Mouse (Mus musculus) hindbrain, embryonic 16.5 days (tissue): ENCODE data around the gene Pdcd6. TPM values are rescaled to one million over a fixed set of nuclear protein-coding genes. Genes with fewer than 3 reads are reported as not detected.

ENCODE experiments used
- ATAC-seq: fragments of 200-750 bp; cut with Nextera tagmentation; 2 replicates; pipeline ENCODE4 v1.8.0; 2017; ENCODE audit warnings: moderate TSS enrichment, moderate library complexity
- H3K27ac ChIP-seq: fragments of 300-500 bp; sonication (generic); 2 replicates; pipeline ENCODE4 v1.5.1; 2014; ENCODE audit warnings: low read depth, mild to moderate bottlenecking, control low read depth, low read length, moderate library complexity
- H3K27me3 ChIP-seq: fragments of 300-500 bp; sonication (generic); replicated peaks from 2 replicates; pipeline ENCODE4 v1.6.1; 2014; ENCODE audit warnings: low read length; ENCODE audit not compliant: control insufficient read depth, insufficient read depth
- H3K36me3 ChIP-seq: fragments of 300-500 bp; sonication (generic); 2 replicates; pipeline ENCODE4 v1.6.1; 2014; ENCODE audit warnings: mild to moderate bottlenecking, low read length, moderate library complexity, mixed read lengths; ENCODE audit not compliant: control insufficient read depth, insufficient read depth
- H3K4me1 ChIP-seq: fragments of 300-500 bp; sonication (generic); 2 replicates; pipeline ENCODE4 v1.6.1; 2014; ENCODE audit warnings: low read depth, low read length; ENCODE audit not compliant: control insufficient read depth, insufficient read depth
- H3K4me2 ChIP-seq: fragments of 300-500 bp; sonication (generic); 2 replicates; pipeline ENCODE4 v1.6.1; 2014; ENCODE audit warnings: mild to moderate bottlenecking, low read length, control low read depth, moderate library complexity
- H3K4me3 ChIP-seq: fragments of 300-500 bp; sonication (generic); 2 replicates; pipeline ENCODE4 v1.5.1; 2014; ENCODE audit warnings: mild to moderate bottlenecking, low read length, control low read depth, moderate library complexity
- H3K9ac ChIP-seq: fragments of 300-500 bp; sonication (generic); 2 replicates; pipeline ENCODE4 v1.6.1; 2014; ENCODE audit warnings: low read depth, mild to moderate bottlenecking, control low read depth, low read length, moderate library complexity
- H3K9me3 ChIP-seq: fragments of 300-500 bp; sonication (generic); 2 replicates; pipeline ENCODE4 v1.6.1; 2014; ENCODE audit warnings: mild to moderate bottlenecking, low read length, moderate library complexity; ENCODE audit not compliant: control insufficient read depth
- WGBS: fragments of 180-500 bp; shearing (Covaris S2); extraction: QIAGEN DNeasy Blood & Tissue Kit; methylation state at CpG from one replicate; pipeline ENCODE4 v1.1.7; 2014; 5-methylcytosine and 5-hydroxymethylcytosine counted together
- polyA plus RNA-seq: library from polyadenylated mRNA; unstranded; fragments of >200 nt; fragmentation: Nextera tagmentation; extraction: Ambion mirVana; gene quantifications from 2 replicates; pipeline ENCODE4 v1.2.1, GENCODE M21; 2015

The Pdcd6 gene
- polyA plus RNA-seq, 1 experiment from 2014 or later: 126 TPM

GRCm38 (mm10) chr13:74296376-74296775 lies 21.0 kb downstream of the Pdcd6 start:
- no peak overlapping the region for H3K27ac ChIP-seq
- no peak overlapping the region for H3K4me3 ChIP-seq
- no peak overlapping the region for H3K9ac ChIP-seq
- 84% methylated on average over 7 of the region's 7 CpGs for WGBS
- no peak overlapping the region for H3K4me2 ChIP-seq
- peaks cover 4% of the 10 kb centered on the region; the same call in 1 of the 2 replicates for H3K4me1 ChIP-seq
- H3K9me3 ChIP-seq: no peaks in the 10 kb centered on the region
- H3K27me3 ChIP-seq: no peaks in the 10 kb centered on the region
- no peak for ATAC-seq
- H3K36me3 ChIP-seq: no peaks in the 10 kb centered on the region

GRCm38 (mm10) chr13:74292167-74292566 lies 25.2 kb downstream of the Pdcd6 start, which contains the start of gene Ahrr:
TSS of gene Ahrr (minus strand) at chr13:74292331.
- H3K9me3 ChIP-seq: no peaks in the 10 kb centered on the region
- ATAC-seq: peak; percentile 61
- H3K4me2 ChIP-seq: peak within 1 kb of the TSS; percentile 53
- no peaks in the 10 kb centered on the region for H3K27me3 ChIP-seq
- peaks cover 4% of the 10 kb centered on the region; the same call in 1 of the 2 replicates for H3K4me1 ChIP-seq
- H3K36me3 ChIP-seq: no peaks in the 10 kb centered on the region
- H3K27ac ChIP-seq: no peak within 1 kb of the TSS
- under 1% methylated on average over 27 of the region's 27 CpGs for WGBS
- peak within 1 kb of the TSS; percentile 32 for H3K4me3 ChIP-seq
- H3K9ac ChIP-seq: peak within 1 kb of the TSS; percentile 54

- Histone ChIP-seq H3K9me3 (no peaks in the 10 kb centered on the region), H3K27me3 (no peaks in the 10 kb centered on the region), H3K9ac (no peak overlapping the region), H3K36me3 (no peaks in the 10 kb centered on the region), H3K4me3 (no peak overlapping the region), H3K4me1 (peaks cover 4% of the 10 kb centered on the region; the same call in 1 of the 2 replicates), H3K4me2 (no peak overlapping the region), H3K27ac (no peak overlapping the region)
- WGBS: 81% methylated on average over 5 of the region's 5 CpGs
- no peak for ATAC-seq
Observed at GRCm38 (mm10) chr13:74289646-74290045, 27.7 kb downstream of the Pdcd6 start.

- Histone ChIP-seq H3K4me3 (no peak overlapping the region), H3K27me3 (no peaks in the 10 kb centered on the region), H3K36me3 (no peaks in the 10 kb centered on the region), H3K4me1 (no peaks in the 10 kb centered on the region), H3K27ac (no peak overlapping the region), H3K9ac (no peak overlapping the region), H3K9me3 (no peaks in the 10 kb centered on the region), H3K4me2 (no peak overlapping the region)
- ATAC-seq: no peak
- 92% methylated on average over 2 of the region's 2 CpGs for WGBS
Observed at GRCm38 (mm10) chr13:74282299-74282698, 35.1 kb downstream of the Pdcd6 start.

- no peaks in the 10 kb centered on the region for H3K36me3 ChIP-seq
- WGBS: 81% methylated on average over 4 of the region's 4 CpGs
- no peaks in the 10 kb centered on the region for H3K9me3 ChIP-seq
- no peak overlapping the region for H3K27ac ChIP-seq
- no peak for ATAC-seq
- no peaks in the 10 kb centered on the region for H3K27me3 ChIP-seq
- H3K4me1 ChIP-seq: no peaks in the 10 kb centered on the region
- no peak overlapping the region for H3K9ac ChIP-seq
- no peak overlapping the region for H3K4me3 ChIP-seq
- no peak overlapping the region for H3K4me2 ChIP-seq
Observed at GRCm38 (mm10) chr13:74275726-74276125, 41.7 kb downstream of the Pdcd6 start.

- 0% methylated on average over 10 of the region's 10 CpGs for WGBS
Observed at GRCm38 (mm10) chr13:74260231-74260992, 57.0 kb downstream of the Pdcd6 start.

GRCm38 (mm10) chr13:74259460-74260230 lies 57.7 kb downstream of the Pdcd6 start:
- Histone ChIP-seq H3K9ac (peak overlapping the region; percentile 78), H3K27me3 (no peaks in the 10 kb centered on the region), H3K4me1 (no peaks in the 10 kb centered on the region), H3K36me3 (no peaks in the 10 kb centered on the region), H3K9me3 (no peaks in the 10 kb centered on the region), H3K4me2 (peak overlapping the region; percentile 97), H3K27ac (no peak overlapping the region), H3K4me3 (peak overlapping the region; percentile 57)
- peak; percentile 85 for ATAC-seq
- 4% methylated on average over 35 of the region's 35 CpGs for WGBS

More at GRCm38 (mm10) chr13:74260231-74260992, 57.0 kb downstream of the Pdcd6 start:
- Histone ChIP-seq H3K4me1 (no peaks in the 10 kb centered on the region), H3K27ac (no peak overlapping the region), H3K4me2 (peak overlapping the region; percentile 97), H3K9ac (peak overlapping the region; percentile 78), H3K4me3 (peak overlapping the region; percentile 57), H3K36me3 (no peaks in the 10 kb centered on the region), H3K27me3 (no peaks in the 10 kb centered on the region), H3K9me3 (no peaks in the 10 kb centered on the region)
- peak; percentile 93 for ATAC-seq
